Mouse (Mus musculus) embryonic facial prominence, embryonic 13.5 days (tissue): Measurements from ENCODE around the gene Dhrs9. TPM values are rescaled to one million over a fixed set of nuclear protein-coding genes. Genes with fewer than 3 reads are reported as not detected.

Experiments
- ATAC-seq: fragments of 200-750 bp; cut with Nextera tagmentation; 2 replicates; pipeline ENCODE4 v1.8.0; 2017; ENCODE audit warnings: low read depth; ENCODE audit not compliant: insufficient number of reproducible peaks, insufficient read depth, low FRiP score, low TSS enrichment
- H3K27ac ChIP-seq: fragments of 300-500 bp; sonication (generic); 2 replicates; pipeline ENCODE4 v1.5.1; 2015; ENCODE audit warnings: moderate library complexity, mild to moderate bottlenecking, inconsistent platforms
- H3K27me3 ChIP-seq: fragments of 300-500 bp; sonication (generic); 2 replicates; pipeline ENCODE4 v1.6.1; 2015; ENCODE audit warnings: mild to moderate bottlenecking, inconsistent platforms
- H3K36me3 ChIP-seq: fragments of 300-500 bp; sonication (generic); 2 replicates; pipeline ENCODE4 v1.6.1; 2015; ENCODE audit warnings: mild to moderate bottlenecking, inconsistent platforms
- H3K4me1 ChIP-seq: fragments of 300-500 bp; sonication (generic); 2 replicates; pipeline ENCODE4 v1.6.1; 2015; ENCODE audit warnings: inconsistent platforms
- H3K4me2 ChIP-seq: fragments of 300-500 bp; sonication (generic); 2 replicates; pipeline ENCODE4 v1.6.1; 2015; ENCODE audit warnings: moderate library complexity, mild to moderate bottlenecking, inconsistent platforms
- H3K4me3 ChIP-seq: fragments of 300-500 bp; sonication (generic); 2 replicates; pipeline ENCODE4 v1.5.1; 2015; ENCODE audit warnings: mild to moderate bottlenecking, inconsistent platforms
- H3K9ac ChIP-seq: fragments of 300-500 bp; sonication (generic); 2 replicates; pipeline ENCODE4 v1.6.1; 2015; ENCODE audit warnings: mild to moderate bottlenecking, inconsistent platforms
- H3K9me3 ChIP-seq: fragments of 300-500 bp; sonication (generic); 2 replicates; pipeline ENCODE4 v1.6.1; 2016; ENCODE audit warnings: inconsistent platforms
- WGBS: fragments of 180-500 bp; shearing (Covaris S2); methylation state at CpG from one replicate; pipeline ENCODE4 v1.1.7; 2015; ENCODE audit warnings: mixed read lengths; 5-methylcytosine and 5-hydroxymethylcytosine counted together
- polyA plus RNA-seq: library from polyadenylated mRNA; unstranded; fragments of >200 nt; fragmentation: Nextera tagmentation; extraction: Ambion mirVana; gene quantifications from 2 replicates; pipeline ENCODE4 v1.2.1, GENCODE M21; 2015

Dhrs9 gene
- polyA plus RNA-seq, 1 experiment from 2014 or later = not detected

GRCm38 (mm10) chr2:69393947-69394346, 13.7 kb downstream of the Dhrs9 start:
- no peak for ATAC-seq
- no peak overlapping the region for H3K4me3 ChIP-seq
- H3K9ac ChIP-seq = no peak overlapping the region
- H3K27ac ChIP-seq = no peak overlapping the region
- H3K4me2 ChIP-seq = no peak overlapping the region
- 89% methylated on average over 2 of the region's 2 CpGs for WGBS
- H3K36me3 ChIP-seq = no peaks in the 10 kb centered on the region
- H3K9me3 ChIP-seq = no peaks in the 10 kb centered on the region
- no peaks in the 10 kb centered on the region; the same call in 1 of the 2 replicates for H3K4me1 ChIP-seq
- H3K27me3 ChIP-seq = no peaks in the 10 kb centered on the region

- H3K4me3 ChIP-seq = no peak overlapping the region
- no peak overlapping the region for H3K27ac ChIP-seq
- H3K9ac ChIP-seq = no peak overlapping the region
- H3K4me1 ChIP-seq = no peaks in the 10 kb centered on the region; the same call in 1 of the 2 replicates
- no peaks in the 10 kb centered on the region for H3K27me3 ChIP-seq
- ATAC-seq = no peak
- H3K4me2 ChIP-seq = no peak overlapping the region
- 66% methylated on average over 9 of the region's 9 CpGs for WGBS
- H3K36me3 ChIP-seq = no peaks in the 10 kb centered on the region
- H3K9me3 ChIP-seq = no peaks in the 10 kb centered on the region
Observed at GRCm38 (mm10) chr2:69395597-69396248, 15.5 kb downstream of the Dhrs9 start.

DNA sequence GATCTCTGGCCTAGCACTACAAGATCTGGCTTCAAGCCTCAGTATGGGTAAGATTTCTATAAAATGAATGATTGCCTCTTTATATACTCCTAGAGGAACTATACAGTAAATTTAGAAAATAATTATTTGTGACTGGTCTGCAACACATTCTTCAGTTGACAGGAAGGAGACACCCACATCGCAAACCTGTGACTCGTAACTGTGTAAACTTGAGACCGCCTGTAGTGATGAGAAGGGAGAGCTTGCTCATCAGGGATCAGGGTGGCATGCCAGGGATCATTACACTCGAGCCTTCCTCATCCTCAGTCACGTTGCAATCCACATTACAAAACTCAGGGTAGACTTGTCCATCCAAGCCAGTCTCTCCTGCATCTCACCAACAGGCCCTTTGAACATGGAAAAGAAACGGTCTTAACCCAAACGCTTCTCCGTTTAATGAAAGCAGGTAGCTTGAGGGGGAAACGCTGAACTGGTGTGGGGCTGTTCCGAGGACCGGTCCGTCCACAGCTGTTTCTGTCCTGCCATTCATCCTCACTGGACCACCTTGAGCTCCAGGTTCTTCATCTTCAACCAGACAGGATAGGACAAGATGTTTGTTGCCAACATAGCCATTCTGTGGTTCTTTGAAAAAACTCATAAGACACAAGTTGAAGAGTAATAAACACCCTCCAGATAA, 16.7 kb downstream of the Dhrs9 start:
- H3K4me1 ChIP-seq = no peaks in the 10 kb centered on the region; the same call in 1 of the 2 replicates
- WGBS = 82% methylated on average over 12 of the region's 12 CpGs
- no peak for ATAC-seq
- H3K27me3 ChIP-seq = no peaks in the 10 kb centered on the region
- no peak overlapping the region for H3K4me3 ChIP-seq
- H3K9me3 ChIP-seq = no peaks in the 10 kb centered on the region
- no peak overlapping the region for H3K9ac ChIP-seq
- H3K27ac ChIP-seq = no peak overlapping the region
- no peaks in the 10 kb centered on the region for H3K36me3 ChIP-seq
- H3K4me2 ChIP-seq = no peak overlapping the region

- Histone ChIP-seq H3K9ac (no peak overlapping the region), H3K27ac (no peak overlapping the region), H3K36me3 (no peaks in the 10 kb centered on the region), H3K4me1 (no peaks in the 10 kb centered on the region), H3K27me3 (no peaks in the 10 kb centered on the region), H3K4me3 (no peak overlapping the region), H3K4me2 (no peak overlapping the region), H3K9me3 (no peaks in the 10 kb centered on the region)
- 63% methylated on average over 7 of the region's 7 CpGs for WGBS
- ATAC-seq = no peak
Observed at GRCm38 (mm10) chr2:69400866-69401604, 20.8 kb downstream of the Dhrs9 start.

- no peak overlapping the region for H3K4me2 ChIP-seq
- WGBS = 85% methylated on average over 6 of the region's 6 CpGs
- H3K4me3 ChIP-seq = no peak overlapping the region
- no peak overlapping the region for H3K27ac ChIP-seq
- no peaks in the 10 kb centered on the region for H3K36me3 ChIP-seq
- ATAC-seq = no peak
- H3K9me3 ChIP-seq = no peaks in the 10 kb centered on the region
- no peaks in the 10 kb centered on the region for H3K4me1 ChIP-seq
- no peak overlapping the region for H3K9ac ChIP-seq
- H3K27me3 ChIP-seq = no peaks in the 10 kb centered on the region
Observed at GRCm38 (mm10) chr2:69401891-69402290, 21.6 kb downstream of the Dhrs9 start.

DNA sequence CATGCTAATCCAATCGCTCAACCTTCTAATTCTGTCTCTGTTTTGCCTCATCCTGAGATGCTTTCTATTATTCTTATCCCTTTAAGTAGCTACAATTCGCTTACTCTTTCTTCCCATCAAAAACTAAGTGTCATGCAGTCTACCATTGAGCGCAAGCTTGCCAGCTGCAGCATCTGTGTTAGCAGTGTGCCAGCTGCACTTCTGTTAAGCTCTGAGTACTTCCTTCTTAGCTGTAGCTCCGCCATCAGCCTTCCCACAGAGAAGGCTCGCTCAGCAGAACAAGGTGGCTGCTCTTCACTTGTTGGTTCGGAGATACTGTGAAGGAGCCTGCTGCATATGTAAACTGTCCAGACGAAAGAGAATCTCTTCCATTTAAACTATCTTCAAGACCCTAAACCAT, 22.1 kb downstream of the Dhrs9 start:
- no peak overlapping the region for H3K27ac ChIP-seq
- H3K27me3 ChIP-seq = no peaks in the 10 kb centered on the region
- no peak for ATAC-seq
- no peak overlapping the region for H3K9ac ChIP-seq
- WGBS = 84% methylated on average over 7 of the region's 7 CpGs
- no peak overlapping the region for H3K4me3 ChIP-seq
- H3K36me3 ChIP-seq = no peaks in the 10 kb centered on the region
- H3K9me3 ChIP-seq = no peaks in the 10 kb centered on the region
- no peaks in the 10 kb centered on the region for H3K4me1 ChIP-seq
- no peak overlapping the region for H3K4me2 ChIP-seq

DNA sequence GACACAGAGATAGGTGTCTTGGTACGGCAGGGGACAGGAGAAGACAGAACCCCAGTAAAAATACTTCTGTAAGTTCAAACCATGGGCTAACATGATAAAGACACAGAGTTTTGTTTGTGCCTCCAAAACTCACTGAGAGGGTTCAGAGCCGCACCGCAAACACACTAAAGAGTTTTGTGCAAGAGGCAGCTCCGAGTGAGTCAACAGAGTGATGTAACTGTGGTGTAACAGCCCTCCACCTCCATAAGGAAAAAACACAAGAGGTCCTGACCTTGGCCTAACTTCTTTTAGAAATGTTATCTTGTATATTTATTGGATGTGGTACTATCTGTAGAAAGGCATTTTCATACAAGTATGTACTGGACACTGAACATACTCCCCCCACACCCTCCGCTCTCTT, 25.4 kb downstream of the Dhrs9 start:
- H3K4me3 ChIP-seq = no peak overlapping the region
- ATAC-seq = no peak
- H3K27me3 ChIP-seq = no peaks in the 10 kb centered on the region
- no peaks in the 10 kb centered on the region for H3K4me1 ChIP-seq
- WGBS = 91% methylated on average over 5 of the region's 5 CpGs
- H3K4me2 ChIP-seq = no peak overlapping the region
- no peaks in the 10 kb centered on the region for H3K36me3 ChIP-seq
- no peak overlapping the region for H3K9ac ChIP-seq
- H3K27ac ChIP-seq = no peak overlapping the region
- H3K9me3 ChIP-seq = no peaks in the 10 kb centered on the region

- ATAC-seq = no peak; the same call in 1 of the 2 replicates
- Histone ChIP-seq H3K4me1 (peaks cover 5% of the 10 kb centered on the region; the same call in 1 of the 2 replicates), H3K4me2 (no peak overlapping the region), H3K27ac (no peak overlapping the region), H3K27me3 (no peaks in the 10 kb centered on the region), H3K9ac (no peak overlapping the region), H3K9me3 (no peaks in the 10 kb centered on the region), H3K4me3 (no peak overlapping the region), H3K36me3 (no peaks in the 10 kb centered on the region)
- 92% methylated on average over 10 of the region's 10 CpGs for WGBS
Observed at GRCm38 (mm10) chr2:69414539-69414938, 34.3 kb downstream of the Dhrs9 start.

DNA sequence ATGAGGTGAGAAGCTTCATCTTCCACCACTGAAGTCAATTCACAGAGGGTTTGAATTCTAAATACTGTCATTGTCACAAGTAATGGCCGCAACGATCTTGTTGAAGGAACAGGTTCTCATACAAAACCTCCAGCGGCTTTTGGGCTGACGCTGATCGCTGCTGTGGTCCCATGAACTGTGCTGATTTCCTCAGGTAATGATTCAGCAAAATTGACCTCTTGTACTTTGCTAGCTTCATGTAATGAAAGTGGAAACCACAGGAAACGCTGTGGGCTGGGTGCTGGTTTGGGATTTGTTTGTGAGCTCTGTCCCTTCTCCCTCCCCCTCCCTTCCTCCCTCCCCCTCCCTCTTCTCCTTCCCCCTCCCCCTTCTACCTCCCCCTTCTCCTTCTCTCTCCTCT, 34.8 kb downstream of the Dhrs9 start:
- ATAC-seq = no peak
- Histone ChIP-seq H3K27me3 (no peaks in the 10 kb centered on the region), H3K9ac (no peak overlapping the region), H3K4me2 (no peak overlapping the region), H3K36me3 (no peaks in the 10 kb centered on the region), H3K4me1 (peaks cover 5% of the 10 kb centered on the region; the same call in 1 of the 2 replicates), H3K4me3 (no peak overlapping the region), H3K27ac (no peak overlapping the region), H3K9me3 (no peaks in the 10 kb centered on the region)
- 80% methylated on average over 6 of the region's 6 CpGs for WGBS

DNA sequence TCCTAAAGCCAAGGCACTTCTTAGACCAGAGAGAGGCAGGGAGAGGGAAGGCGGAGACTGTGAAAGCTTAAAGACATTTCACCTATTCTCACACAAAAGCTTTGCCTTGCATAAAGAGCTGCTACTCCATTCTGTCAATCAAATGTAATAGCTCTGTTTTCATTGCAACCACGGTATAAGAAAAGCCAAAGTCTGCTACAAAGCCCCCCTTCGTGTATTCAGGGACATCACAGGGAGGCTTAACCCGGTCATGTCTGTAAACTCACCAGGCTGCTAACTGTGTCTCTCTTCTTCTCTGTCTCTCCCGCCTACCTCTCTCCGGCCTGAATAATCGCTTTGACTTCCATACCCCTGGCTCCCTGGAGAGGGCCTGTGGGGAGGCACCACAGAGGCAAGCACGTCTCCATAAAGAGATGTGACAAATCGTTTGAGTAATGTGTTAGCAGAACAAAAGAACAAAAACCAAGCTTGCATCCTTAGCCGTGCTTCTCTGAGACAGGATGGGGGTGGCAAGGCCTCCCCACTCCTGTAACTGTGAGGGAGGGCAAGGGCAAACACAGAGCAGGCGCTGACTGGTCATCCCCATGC, 38.1 kb downstream of the Dhrs9 start:
- no peak overlapping the region for H3K9ac ChIP-seq
- ATAC-seq = no peak
- 11% methylated on average over 11 of the region's 11 CpGs for whole genome bisulfite sequencing
- no peak overlapping the region for H3K4me3 ChIP-seq
- no peaks in the 10 kb centered on the region for H3K27me3 ChIP-seq
- no peak overlapping the region for H3K27ac ChIP-seq
- no peaks in the 10 kb centered on the region for H3K9me3 ChIP-seq
- peaks cover 5% of the 10 kb centered on the region; the same call in 1 of the 2 replicates for H3K4me1 ChIP-seq
- H3K36me3 ChIP-seq = no peaks in the 10 kb centered on the region
- 0 out of 2 replicates have a peak overlapping the region, but pooled peaks have one; percentile 11 for H3K4me2 ChIP-seq

DNA sequence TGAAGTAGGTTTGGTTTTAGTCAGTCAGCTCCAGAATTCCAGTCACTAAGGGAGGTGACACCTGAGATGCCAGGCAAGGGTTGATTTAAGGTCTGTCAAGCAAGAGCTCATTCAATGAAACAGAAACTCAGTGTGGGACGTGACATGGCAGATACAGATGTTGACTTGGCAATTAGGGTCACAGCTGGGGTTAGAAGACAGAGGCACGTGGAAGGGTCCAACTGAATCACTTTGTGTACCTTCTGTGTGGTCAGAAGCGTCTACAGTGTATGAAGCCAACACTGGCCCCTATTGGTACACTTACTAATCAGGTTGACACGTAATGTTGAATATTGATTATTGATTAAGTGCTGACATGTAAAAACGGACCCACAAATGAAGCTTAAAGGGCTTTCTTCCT, 44.6 kb downstream of the Dhrs9 start:
- Histone ChIP-seq H3K27ac (no peak overlapping the region), H3K4me1 (no peaks in the 10 kb centered on the region), H3K27me3 (no peaks in the 10 kb centered on the region), H3K9me3 (no peaks in the 10 kb centered on the region), H3K4me3 (no peak overlapping the region), H3K4me2 (no peak overlapping the region), H3K9ac (no peak overlapping the region), H3K36me3 (no peaks in the 10 kb centered on the region)
- no peak for ATAC-seq
- 63% methylated on average over 5 of the region's 5 CpGs for WGBS
